Mouse (Mus musculus) megakaryocyte, embryonic 14.5 days (primary cell): ENCODE data around the gene Sptlc2.

ENCODE experiments used
- FLI1 ChIP-seq: IDR thresholded peaks from 2 replicates; pipeline ENCODE4 v1.6.1; 2012; ENCODE audit warnings: low read length, inconsistent platforms, mixed read lengths
- GATA1 ChIP-seq: IDR thresholded peaks from 3 replicates; pipeline ENCODE4 v1.6.1; 2012; ENCODE audit warnings: mixed read lengths, low read length, inconsistent platforms, borderline replicate concordance

- TF ChIP-seq GATA1 = no peak
- no peak for TF ChIP-seq FLI1
Observed at GRCm38 (mm10) chr12:87428295-87428694, 40.1 kb upstream of the Sptlc2 start.
